Mouse (Mus musculus): ENCODE results near the gene Cfap58. TPM values are rescaled to one million over a fixed set of nuclear protein-coding genes. Genes with fewer than 3 reads are reported as not detected.

Cfap58 gene
- total and polyA plus RNA-seq, 3 experiments = not detected

GRCm38 (mm10) chr19:47934146-47934545 is 3.3 kb upstream of the Cfap58 start:
- Histone ChIP-seq H3K27me3 (ENCODE audit: insufficient read depth, low read length) (no peaks in the 10 kb centered on the region), H3K9me3 (replicated peaks) (peaks cover 28% of the 10 kb centered on the region), H3K36me3 (replicated peaks) (no peaks in the 10 kb centered on the region), H3K4me3 (ENCODE audit: low read depth, low read length) (no peak overlapping the region), H3K4me1 (ENCODE audit: insufficient read depth, low read depth, low read length) (no peaks in the 10 kb centered on the region)
- ATAC-seq (ENCODE audit: extremely low read depth, insufficient number of reproducible peaks, low FRiP score, poor library complexity, severe bottlenecking) = no peak
- DNase-seq (ENCODE audit: low spot score) = no peak
- no peak for TF ChIP-seq CTCF (IDR thresholded peaks at IDR 0.05; ENCODE audit: low read depth, low read length)
- TF ChIP-seq POLR2AphosphoS5 (IDR thresholded peaks at IDR 0.05; ENCODE audit: insufficient replicate concordance, low read depth, low read length) = no peak
- no peak for TF ChIP-seq TAL1 (conservative IDR thresholded peaks at IDR 0.05; ENCODE audit: low read depth, low read length)
- no peak for TF ChIP-seq GATA1 (IDR thresholded peaks at IDR 0.05; ENCODE audit: borderline replicate concordance, low read length)
- TF ChIP-seq GATA2 (IDR thresholded peaks at IDR 0.05; ENCODE audit: borderline replicate concordance, low read depth, low read length) = no peak

GRCm38 (mm10) chr19:47934636-47935238 is 2.7 kb upstream of the Cfap58 start:
- peaks cover 27% of the 10 kb centered on the region for H3K9me3 ChIP-seq (replicated peaks)

DNA sequence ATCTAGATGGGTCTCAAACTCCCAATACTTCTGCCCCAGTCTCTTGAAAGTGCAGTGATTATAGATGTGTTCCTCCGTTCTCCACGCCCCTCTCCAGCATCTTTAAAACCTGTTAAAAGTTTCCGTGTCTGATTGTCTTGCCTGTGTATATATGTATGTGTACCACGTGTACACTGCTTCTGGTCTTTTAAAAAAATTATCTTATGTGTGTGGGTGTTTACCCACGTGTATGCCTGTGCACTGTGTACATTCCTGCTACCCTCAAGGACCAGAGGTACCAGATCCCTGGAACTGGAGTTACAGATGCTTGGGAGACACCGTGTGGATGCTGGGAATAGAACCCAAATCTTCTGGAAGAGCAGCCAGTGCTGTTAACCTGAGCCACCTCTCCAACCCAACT is 1.9 kb upstream of the Cfap58 start:
- Histone ChIP-seq H3K36me3 (replicated peaks) (no peaks in the 10 kb centered on the region), H3K4me1 (ENCODE audit: insufficient read depth, low read depth, low read length) (no peaks in the 10 kb centered on the region), H3K27me3 (ENCODE audit: insufficient read depth, low read length) (no peaks in the 10 kb centered on the region), H3K4me3 (ENCODE audit: low read depth, low read length) (no peak overlapping the region), H3K9me3 (replicated peaks) (peaks cover 29% of the 10 kb centered on the region)
- DNase-seq (ENCODE audit: low spot score) = no peak
- TF ChIP-seq GATA2 (IDR thresholded peaks at IDR 0.05; ENCODE audit: borderline replicate concordance, low read depth, low read length) (no peak), GATA1 (IDR thresholded peaks at IDR 0.05; ENCODE audit: borderline replicate concordance, low read length) (no peak), CTCF (IDR thresholded peaks at IDR 0.05; ENCODE audit: low read depth, low read length) (no peak), TAL1 (conservative IDR thresholded peaks at IDR 0.05; ENCODE audit: low read depth, low read length) (no peak), POLR2AphosphoS5 (IDR thresholded peaks at IDR 0.05; ENCODE audit: insufficient replicate concordance, low read depth, low read length) (no peak)
- ATAC-seq (ENCODE audit: extremely low read depth, insufficient number of reproducible peaks, low FRiP score, poor library complexity, severe bottlenecking) = no peak

More at GRCm38 (mm10) chr19:47934636-47935238, 2.7 kb upstream of the Cfap58 start:
- TF ChIP-seq TAL1 (conservative IDR thresholded peaks at IDR 0.05; ENCODE audit: low read depth, low read length) (no peak), CTCF (IDR thresholded peaks at IDR 0.05; ENCODE audit: low read depth, low read length) (no peak), GATA1 (IDR thresholded peaks at IDR 0.05; ENCODE audit: borderline replicate concordance, low read length) (no peak), GATA2 (IDR thresholded peaks at IDR 0.05; ENCODE audit: borderline replicate concordance, low read depth, low read length) (no peak), POLR2AphosphoS5 (IDR thresholded peaks at IDR 0.05; ENCODE audit: insufficient replicate concordance, low read depth, low read length) (no peak)
- DNase-seq (ENCODE audit: low spot score) (no peak), ATAC-seq (ENCODE audit: extremely low read depth, insufficient number of reproducible peaks, low FRiP score, poor library complexity, severe bottlenecking) (no peak)
- H3K4me1 ChIP-seq (ENCODE audit: insufficient read depth, low read depth, low read length) = no peaks in the 10 kb centered on the region
- no peaks in the 10 kb centered on the region for H3K27me3 ChIP-seq (ENCODE audit: insufficient read depth, low read length)
- H3K36me3 ChIP-seq (replicated peaks) = no peaks in the 10 kb centered on the region
- H3K4me3 ChIP-seq (ENCODE audit: low read depth, low read length) = no peak overlapping the region

DNA sequence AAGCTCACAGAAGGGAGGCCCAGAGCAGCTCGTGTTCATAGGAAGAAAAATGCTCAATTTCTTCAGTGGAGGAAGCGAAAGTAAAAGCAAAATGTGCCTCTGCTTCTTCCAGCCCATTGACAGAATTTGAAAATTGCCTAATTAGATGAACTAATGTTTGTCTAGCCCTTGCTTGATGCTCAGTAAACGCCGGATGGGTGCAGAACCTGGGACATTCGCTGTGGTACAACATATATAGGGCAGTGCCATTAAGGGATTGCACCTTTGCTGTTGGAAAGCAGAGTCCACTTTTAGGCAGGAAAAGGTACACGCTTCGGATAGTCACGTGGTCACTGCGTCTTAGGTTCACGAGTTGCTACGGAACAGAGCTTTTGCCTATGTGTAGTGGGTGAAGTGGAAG is 985 bp upstream of the Cfap58 start:
- TF ChIP-seq GATA2 (IDR thresholded peaks at IDR 0.05; ENCODE audit: borderline replicate concordance, low read depth, low read length) (no peak), POLR2AphosphoS5 (IDR thresholded peaks at IDR 0.05; ENCODE audit: insufficient replicate concordance, low read depth, low read length) (no peak), CTCF (IDR thresholded peaks at IDR 0.05; ENCODE audit: low read depth, low read length) (no peak), GATA1 (IDR thresholded peaks at IDR 0.05; ENCODE audit: borderline replicate concordance, low read length) (no peak), TAL1 (conservative IDR thresholded peaks at IDR 0.05; ENCODE audit: low read depth, low read length) (no peak)
- H3K4me1 ChIP-seq (ENCODE audit: insufficient read depth, low read depth, low read length) = no peaks in the 10 kb centered on the region
- DNase-seq (ENCODE audit: low spot score) (no peak), ATAC-seq (ENCODE audit: extremely low read depth, insufficient number of reproducible peaks, low FRiP score, poor library complexity, severe bottlenecking) (no peak)
- no peaks in the 10 kb centered on the region for H3K36me3 ChIP-seq (replicated peaks)
- no peak overlapping the region for H3K4me3 ChIP-seq (ENCODE audit: low read depth, low read length)
- H3K27me3 ChIP-seq (ENCODE audit: insufficient read depth, low read length) = no peaks in the 10 kb centered on the region
- peaks cover 25% of the 10 kb centered on the region for H3K9me3 ChIP-seq (replicated peaks)

GRCm38 (mm10) chr19:47936938-47937337 is 537 bp upstream of the Cfap58 start:
- TF ChIP-seq TAL1 (conservative IDR thresholded peaks at IDR 0.05; ENCODE audit: low read depth, low read length) = no peak
- no peak for TF ChIP-seq GATA2 (IDR thresholded peaks at IDR 0.05; ENCODE audit: borderline replicate concordance, low read depth, low read length)
- no peak for TF ChIP-seq CTCF (IDR thresholded peaks at IDR 0.05; ENCODE audit: low read depth, low read length)
- no peak for TF ChIP-seq POLR2AphosphoS5 (IDR thresholded peaks at IDR 0.05; ENCODE audit: insufficient replicate concordance, low read depth, low read length)
- TF ChIP-seq GATA1 (IDR thresholded peaks at IDR 0.05; ENCODE audit: borderline replicate concordance, low read length) = no peak
- Histone ChIP-seq H3K4me1 (ENCODE audit: insufficient read depth, low read depth, low read length) (no peaks in the 10 kb centered on the region), H3K4me3 (ENCODE audit: low read depth, low read length) (no peak overlapping the region), H3K27me3 (ENCODE audit: insufficient read depth, low read length) (no peaks in the 10 kb centered on the region), H3K9me3 (replicated peaks) (peaks cover 22% of the 10 kb centered on the region), H3K36me3 (replicated peaks) (no peaks in the 10 kb centered on the region)
- ATAC-seq (ENCODE audit: extremely low read depth, insufficient number of reproducible peaks, low FRiP score, poor library complexity, severe bottlenecking) = no peak
- DNase-seq (ENCODE audit: low spot score) = no peak

DNA sequence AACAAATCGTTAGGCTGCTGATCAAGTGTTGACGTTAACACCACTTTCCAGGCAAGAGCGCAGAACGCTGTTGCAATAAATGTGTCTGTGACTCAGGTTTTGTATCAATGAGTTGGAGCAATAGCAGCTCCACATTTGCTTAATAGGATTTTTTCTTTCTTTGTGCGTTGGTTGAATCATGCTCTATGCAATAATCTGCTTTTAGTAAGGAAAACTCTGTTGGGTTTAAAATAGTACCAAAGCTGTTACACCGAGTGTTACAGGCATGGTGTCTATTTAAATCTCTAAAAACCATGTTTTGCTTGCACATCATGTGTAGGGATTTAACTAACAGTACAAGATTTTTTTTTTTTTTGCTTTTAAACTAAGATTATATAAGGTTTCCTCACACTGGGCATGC is 1.9 kb downstream of the Cfap58 start:
- Histone ChIP-seq H3K9me3 (replicated peaks) (peaks cover 18% of the 10 kb centered on the region), H3K36me3 (replicated peaks) (no peaks in the 10 kb centered on the region), H3K27me3 (ENCODE audit: insufficient read depth, low read length) (no peaks in the 10 kb centered on the region), H3K4me3 (ENCODE audit: low read depth, low read length) (no peak overlapping the region), H3K4me1 (ENCODE audit: insufficient read depth, low read depth, low read length) (no peaks in the 10 kb centered on the region)
- ATAC-seq (ENCODE audit: extremely low read depth, insufficient number of reproducible peaks, low FRiP score, poor library complexity, severe bottlenecking) (no peak), DNase-seq (ENCODE audit: low spot score) (no peak)
- TF ChIP-seq GATA1 (IDR thresholded peaks at IDR 0.05; ENCODE audit: borderline replicate concordance, low read length) = no peak
- TF ChIP-seq CTCF (IDR thresholded peaks at IDR 0.05; ENCODE audit: low read depth, low read length) = no peak
- TF ChIP-seq POLR2AphosphoS5 (IDR thresholded peaks at IDR 0.05; ENCODE audit: insufficient replicate concordance, low read depth, low read length) = no peak
- no peak for TF ChIP-seq TAL1 (conservative IDR thresholded peaks at IDR 0.05; ENCODE audit: low read depth, low read length)
- no peak for TF ChIP-seq GATA2 (IDR thresholded peaks at IDR 0.05; ENCODE audit: borderline replicate concordance, low read depth, low read length)
